Mouse (Mus musculus): ENCODE measurements around the gene Gsta4. TPM values are rescaled to one million over a fixed set of nuclear protein-coding genes. Genes with fewer than 3 reads are reported as not detected.
"Not testable (repeated sequence)": the region's sequence is repeated elsewhere in the genome, so short reads cannot be mapped to it uniquely, and the experiment has no call there.

Gene Gsta4
- polyA plus RNA-seq, 1 experiment from 2014 or later, result 44.0 TPM

- no peak overlapping the region for H3K4me2 ChIP-seq (replicated peaks; ENCODE audit: low read depth, low read length)
- DNase-seq (ENCODE audit: low spot score), result no peak
- 89% methylated on average over 7 of the region's 7 CpGs for WGBS
These were observed 29.9 kb downstream of the Gsta4 start for GRCm38 (mm10) chr9:78212341-78213049.

GRCm38 (mm10) chr9:78217074-78217473, 34.5 kb downstream of the Gsta4 start:
- H3K27ac ChIP-seq (ENCODE audit: low read depth, low read length), result no peak overlapping the region
- H3K9ac ChIP-seq (ENCODE audit: low read depth, low read length), result no peak overlapping the region
- no peaks in the 10 kb centered on the region for H3K36me3 ChIP-seq (ENCODE audit: control insufficient read depth, insufficient read depth, low read length)
- 85% methylated on average over 4 of the region's 4 CpGs for WGBS
- no peak overlapping the region for H3K4me3 ChIP-seq (ENCODE audit: low read depth, low read length)
- DNase-seq (ENCODE audit: low spot score) (no peak), ATAC-seq (ENCODE audit: low FRiP score) (no peak)
- H3K27me3 ChIP-seq (ENCODE audit: control insufficient read depth, insufficient read depth, low read length), result no peaks in the 10 kb centered on the region
- H3K9me3 ChIP-seq (ENCODE audit: control insufficient read depth, low read length), result no peaks in the 10 kb centered on the region
- H3K4me2 ChIP-seq (replicated peaks; ENCODE audit: low read depth, low read length), result no peak overlapping the region
- H3K4me1 ChIP-seq (replicated peaks; ENCODE audit: control insufficient read depth, insufficient read depth, low read length), result no peaks in the 10 kb centered on the region

More at GRCm38 (mm10) chr9:78212341-78213049, 29.9 kb downstream of the Gsta4 start:
- Histone ChIP-seq H3K4me3 (ENCODE audit: low read depth, low read length) (no peak overlapping the region), H3K36me3 (ENCODE audit: control insufficient read depth, insufficient read depth, low read length) (no peaks in the 10 kb centered on the region), H3K27me3 (ENCODE audit: control insufficient read depth, insufficient read depth, low read length) (no peaks in the 10 kb centered on the region), H3K27ac (ENCODE audit: low read depth, low read length) (no peak overlapping the region), H3K4me1 (replicated peaks; ENCODE audit: control insufficient read depth, insufficient read depth, low read length) (no peaks in the 10 kb centered on the region), H3K9ac (ENCODE audit: low read depth, low read length) (no peak overlapping the region), H3K9me3 (ENCODE audit: control insufficient read depth, low read length) (no peaks in the 10 kb centered on the region)
- ATAC-seq (ENCODE audit: low FRiP score), result no peak

GRCm38 (mm10) chr9:78222616-78223015, 40.0 kb downstream of the Gsta4 start:
- no peaks in the 10 kb centered on the region for H3K27me3 ChIP-seq (ENCODE audit: control insufficient read depth, insufficient read depth, low read length)
- no peak for DNase-seq (ENCODE audit: low spot score)
- no peaks in the 10 kb centered on the region for H3K36me3 ChIP-seq (ENCODE audit: control insufficient read depth, insufficient read depth, low read length)
- H3K9ac ChIP-seq (ENCODE audit: low read depth, low read length), result no peak overlapping the region
- H3K9me3 ChIP-seq (ENCODE audit: control insufficient read depth, low read length), result no peaks in the 10 kb centered on the region
- H3K4me3 ChIP-seq (ENCODE audit: low read depth, low read length), result no peak overlapping the region
- no peak overlapping the region for H3K27ac ChIP-seq (ENCODE audit: low read depth, low read length)
- no peaks in the 10 kb centered on the region for H3K4me1 ChIP-seq (replicated peaks; ENCODE audit: control insufficient read depth, insufficient read depth, low read length)
- 73% methylated on average over 8 of the region's 8 CpGs for WGBS
- no peak for ATAC-seq (ENCODE audit: low FRiP score)
- H3K4me2 ChIP-seq (replicated peaks; ENCODE audit: low read depth, low read length), result no peak overlapping the region

GRCm38 (mm10) chr9:78223221-78223902, 40.8 kb downstream of the Gsta4 start:
- Histone ChIP-seq H3K27me3 (ENCODE audit: control insufficient read depth, insufficient read depth, low read length) (no peaks in the 10 kb centered on the region), H3K27ac (ENCODE audit: low read depth, low read length) (no peak overlapping the region), H3K36me3 (ENCODE audit: control insufficient read depth, insufficient read depth, low read length) (no peaks in the 10 kb centered on the region), H3K9me3 (ENCODE audit: control insufficient read depth, low read length) (no peaks in the 10 kb centered on the region), H3K4me3 (ENCODE audit: low read depth, low read length) (no peak overlapping the region), H3K4me1 (replicated peaks; ENCODE audit: control insufficient read depth, insufficient read depth, low read length) (no peaks in the 10 kb centered on the region), H3K4me2 (replicated peaks; ENCODE audit: low read depth, low read length) (no peak overlapping the region), H3K9ac (ENCODE audit: low read depth, low read length) (no peak overlapping the region)
- no peak for DNase-seq (ENCODE audit: low spot score)
- no peak for ATAC-seq (ENCODE audit: low FRiP score)
- WGBS, result 74% methylated on average over 10 of the region's 10 CpGs

DNA sequence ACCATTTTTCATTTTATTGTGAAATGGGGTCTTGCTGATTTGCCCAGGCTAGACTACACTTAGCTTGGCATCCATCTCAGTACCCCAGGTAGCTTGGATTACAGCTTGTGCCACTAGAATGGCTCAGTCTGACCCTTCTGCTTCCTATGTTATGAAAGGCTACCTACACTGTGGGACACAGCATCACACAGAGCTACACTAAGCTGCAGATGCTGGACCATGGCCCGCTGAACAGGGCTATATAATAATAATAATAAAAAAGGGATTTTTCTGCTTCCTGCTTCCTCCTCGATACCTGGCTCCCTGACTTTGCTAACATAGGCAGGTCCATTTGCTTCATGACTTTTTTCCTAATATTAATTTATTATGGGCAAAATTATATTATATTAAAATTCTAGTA, 41.8 kb downstream of the Gsta4 start:
- H3K4me1 ChIP-seq (replicated peaks; ENCODE audit: control insufficient read depth, insufficient read depth, low read length), result no peaks in the 10 kb centered on the region
- H3K27ac ChIP-seq (ENCODE audit: low read depth, low read length), result no peak overlapping the region
- H3K4me2 ChIP-seq (replicated peaks; ENCODE audit: low read depth, low read length), result no peak overlapping the region
- H3K36me3 ChIP-seq (ENCODE audit: control insufficient read depth, insufficient read depth, low read length), result no peaks in the 10 kb centered on the region
- no peaks in the 10 kb centered on the region for H3K9me3 ChIP-seq (ENCODE audit: control insufficient read depth, low read length)
- DNase-seq (ENCODE audit: low spot score) (no peak), ATAC-seq (ENCODE audit: low FRiP score) (no peak)
- WGBS, result 97% methylated on average over 2 of the region's 2 CpGs
- H3K4me3 ChIP-seq (ENCODE audit: low read depth, low read length), result no peak overlapping the region
- H3K27me3 ChIP-seq (ENCODE audit: control insufficient read depth, insufficient read depth, low read length), result no peaks in the 10 kb centered on the region
- no peak overlapping the region for H3K9ac ChIP-seq (ENCODE audit: low read depth, low read length)

DNA sequence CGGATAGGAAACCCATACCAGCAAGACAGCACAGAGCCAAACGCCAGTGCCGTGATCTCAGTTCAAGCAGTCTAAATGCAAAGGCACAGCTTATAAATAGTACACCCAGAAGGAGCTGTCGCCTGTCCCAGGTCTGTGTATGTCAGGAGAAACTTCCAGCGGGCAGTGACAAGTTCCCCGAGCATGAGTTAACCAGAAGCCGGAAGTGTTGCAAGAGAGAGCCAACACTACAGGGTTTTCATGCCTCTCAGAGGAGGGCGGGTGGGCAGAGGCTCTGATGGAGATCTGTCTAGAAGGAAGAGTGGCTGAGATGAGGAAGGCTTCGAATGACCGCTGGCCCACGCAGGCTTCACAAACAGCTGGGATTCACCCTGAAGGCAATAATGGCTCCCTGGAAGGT, 42.7 kb downstream of the Gsta4 start:
- Histone ChIP-seq H3K9me3 (ENCODE audit: control insufficient read depth, low read length) (no peaks in the 10 kb centered on the region), H3K36me3 (ENCODE audit: control insufficient read depth, insufficient read depth, low read length) (no peaks in the 10 kb centered on the region), H3K27me3 (ENCODE audit: control insufficient read depth, insufficient read depth, low read length) (no peaks in the 10 kb centered on the region), H3K9ac (ENCODE audit: low read depth, low read length) (no peak overlapping the region), H3K4me1 (replicated peaks; ENCODE audit: control insufficient read depth, insufficient read depth, low read length) (no peaks in the 10 kb centered on the region), H3K4me3 (ENCODE audit: low read depth, low read length) (no peak overlapping the region), H3K27ac (ENCODE audit: low read depth, low read length) (no peak overlapping the region), H3K4me2 (replicated peaks; ENCODE audit: low read depth, low read length) (no peak overlapping the region)
- DNase-seq (ENCODE audit: low spot score) (no peak), ATAC-seq (ENCODE audit: low FRiP score) (no peak)
- WGBS, result 83% methylated on average over 11 of the region's 11 CpGs

- Histone ChIP-seq H3K36me3 (ENCODE audit: control insufficient read depth, insufficient read depth, low read length) (no peaks in the 10 kb centered on the region), H3K27ac (ENCODE audit: low read depth, low read length) (no peak overlapping the region), H3K27me3 (ENCODE audit: control insufficient read depth, insufficient read depth, low read length) (no peaks in the 10 kb centered on the region), H3K4me2 (replicated peaks; ENCODE audit: low read depth, low read length) (no peak overlapping the region), H3K4me3 (ENCODE audit: low read depth, low read length) (no peak overlapping the region), H3K9ac (ENCODE audit: low read depth, low read length) (no peak overlapping the region), H3K9me3 (ENCODE audit: control insufficient read depth, low read length) (no peaks in the 10 kb centered on the region), H3K4me1 (replicated peaks; ENCODE audit: control insufficient read depth, insufficient read depth, low read length) (no peaks in the 10 kb centered on the region)
- no peak for ATAC-seq (ENCODE audit: low FRiP score)
- no peak for DNase-seq (ENCODE audit: low spot score)
- WGBS, result 94% methylated on average over 2 of the region's 2 CpGs
These were observed 45.5 kb downstream of the Gsta4 start for GRCm38 (mm10) chr9:78228122-78228521.

DNA sequence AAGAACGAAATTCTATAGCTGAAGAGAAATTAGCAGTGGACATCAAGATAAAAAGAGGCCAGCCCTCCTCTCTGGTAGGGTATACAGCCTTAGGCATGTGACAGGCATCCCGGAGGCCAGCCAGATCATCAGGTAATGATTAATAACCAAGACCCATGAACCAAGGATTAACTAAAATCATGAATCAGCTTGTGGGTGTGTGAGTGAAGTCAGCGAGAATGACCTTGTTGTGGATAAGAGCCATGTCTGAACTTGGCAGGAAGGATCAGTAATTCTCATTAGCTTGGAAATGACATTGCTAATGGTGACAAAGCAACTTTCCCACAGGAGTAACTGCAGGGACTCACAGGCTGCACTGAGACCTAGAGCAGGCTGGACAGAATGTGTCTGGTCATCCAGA, 47.1 kb downstream of the Gsta4 start:
- H3K27me3 ChIP-seq (ENCODE audit: control insufficient read depth, insufficient read depth, low read length); H3K4me1 ChIP-seq (replicated peaks; ENCODE audit: control insufficient read depth, insufficient read depth, low read length); ATAC-seq (ENCODE audit: low FRiP score); H3K4me3 ChIP-seq (ENCODE audit: low read depth, low read length); H3K27ac ChIP-seq (ENCODE audit: low read depth, low read length); DNase-seq (ENCODE audit: low spot score); H3K36me3 ChIP-seq (ENCODE audit: control insufficient read depth, insufficient read depth, low read length); H3K9ac ChIP-seq (ENCODE audit: low read depth, low read length); H3K9me3 ChIP-seq (ENCODE audit: control insufficient read depth, low read length); H3K4me2 ChIP-seq (replicated peaks; ENCODE audit: low read depth, low read length): not testable (repeated sequence)
- WGBS, result 68% methylated on average over 3 of the region's 3 CpGs

DNA sequence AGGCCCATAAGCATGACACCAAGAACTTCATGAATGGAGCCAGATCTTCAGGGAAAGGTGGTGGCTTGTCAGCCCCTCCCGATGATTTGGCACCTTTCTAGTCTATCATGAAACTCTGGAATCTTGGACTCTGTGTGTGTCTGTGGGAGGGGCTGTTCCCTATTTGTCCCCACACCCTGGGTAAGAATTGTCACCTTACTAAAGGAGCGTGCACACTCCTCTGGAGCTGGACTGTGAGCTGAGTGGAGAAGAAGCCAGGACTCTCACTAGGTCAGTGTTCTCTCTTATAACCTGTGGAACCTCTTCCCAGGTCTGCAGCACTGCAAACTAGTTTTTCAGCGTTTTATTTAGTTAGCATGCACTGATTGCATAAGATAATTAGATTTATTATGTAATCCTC, 47.9 kb downstream of the Gsta4 start, which contains the start of gene Gsta1:
TSS of gene Gsta1 (plus strand) at position 196 of the 400 bp plus-strand sequence.
- not testable (repeated sequence) for DNase-seq (ENCODE audit: low spot score); H3K27me3 ChIP-seq (ENCODE audit: control insufficient read depth, insufficient read depth, low read length); H3K9me3 ChIP-seq (ENCODE audit: control insufficient read depth, low read length); H3K4me2 ChIP-seq (replicated peaks; ENCODE audit: low read depth, low read length); H3K27ac ChIP-seq (ENCODE audit: low read depth, low read length); H3K4me1 ChIP-seq (replicated peaks; ENCODE audit: control insufficient read depth, insufficient read depth, low read length); H3K36me3 ChIP-seq (ENCODE audit: control insufficient read depth, insufficient read depth, low read length); H3K4me3 ChIP-seq (ENCODE audit: low read depth, low read length); ATAC-seq (ENCODE audit: low FRiP score); H3K9ac ChIP-seq (ENCODE audit: low read depth, low read length)
- 82% methylated on average over 1 of the region's 3 CpGs for WGBS

Data from hindbrain, embryonic 11.5 days (tissue).